Mouse (Mus musculus): ENCODE measurements around the gene Gm10639.
"Not testable (repeated sequence)": the region's sequence is repeated elsewhere in the genome, so short reads cannot be mapped to it uniquely, and the experiment has no call there.

GRCm38 (mm10) chr9:78299143-78299542, 9.4 kb downstream of the Gm10639 start:
- TF ChIP-seq POLR2A (IDR thresholded peaks at IDR 0.05; ENCODE audit: low read depth, low read length); CTCF (IDR thresholded peaks at IDR 0.05; ENCODE audit: extremely low read depth, insufficient read length, insufficient replicate concordance, low read depth, low read length): not testable (repeated sequence)
